Mouse (Mus musculus) forebrain, embryonic 14.5 days (tissue): ENCODE measurements at regions not wholly inside any gene's neighbourhood (a gene's known extent, or its start where the extent isn't known, plus 50 kb on each side); places are given as distances from the start of the nearest gene placed in this dataset.

Experiments
- ATAC-seq: fragments of 200-750 bp; cut with Nextera tagmentation; 2 replicates; pipeline ENCODE4 v1.8.0; 2017; ENCODE audit warnings: mild to moderate bottlenecking, moderate library complexity
- DNase-seq: peaks from one replicate; pipeline ENCODE4 v3.0.0-alpha.2; 2015; ENCODE audit warnings: low spot score
- H3K27ac ChIP-seq: fragments of 300-500 bp; sonication (generic); 2 replicates; pipeline ENCODE4 v1.5.1; 2014; ENCODE audit warnings: low read depth, mild to moderate bottlenecking, control low read depth, low read length, moderate library complexity
- H3K27me3 ChIP-seq: fragments of 300-500 bp; sonication (generic); replicated peaks from 2 replicates; pipeline ENCODE4 v1.6.1; 2014; ENCODE audit warnings: low read length, control low read depth, mixed read lengths; ENCODE audit not compliant: control insufficient read depth, insufficient read depth
- H3K36me3 ChIP-seq: fragments of 300-500 bp; sonication (generic); 2 replicates; pipeline ENCODE4 v1.6.1; 2014; ENCODE audit warnings: low read length, control low read depth; ENCODE audit not compliant: control insufficient read depth, insufficient read depth
- H3K4me1 ChIP-seq: fragments of 300-500 bp; sonication (generic); 2 replicates; pipeline ENCODE4 v1.6.1; 2014; ENCODE audit warnings: antibody characterized with exemption, low read length, control low read depth; ENCODE audit not compliant: control insufficient read depth, insufficient read depth
- H3K4me2 ChIP-seq: fragments of 300-500 bp; sonication (generic); 2 replicates; pipeline ENCODE4 v1.6.1; 2014; ENCODE audit warnings: mild to moderate bottlenecking, control low read depth, low read length
- H3K4me3 ChIP-seq: fragments of 300-500 bp; sonication (generic); 2 replicates; pipeline ENCODE4 v1.5.1; 2014; ENCODE audit warnings: low read depth, low read length, control low read depth
- H3K9ac ChIP-seq: fragments of 300-500 bp; sonication (generic); 2 replicates; pipeline ENCODE4 v1.6.1; 2014; ENCODE audit warnings: mild to moderate bottlenecking, low read length, control low read depth, moderate library complexity
- H3K9me3 ChIP-seq: fragments of 300-500 bp; sonication (generic); replicated peaks from 2 replicates; pipeline ENCODE4 v1.6.1; 2016; ENCODE audit warnings: low read length, control low read depth, mixed read lengths; ENCODE audit not compliant: control insufficient read depth
- WGBS: fragments of 180-500 bp; shearing (Covaris S2); extraction: QIAGEN DNeasy Blood & Tissue Kit; methylation state at CpG from one replicate; pipeline ENCODE4 v1.1.7; 2014; 5-methylcytosine and 5-hydroxymethylcytosine counted together

- H3K9ac ChIP-seq, result no peak overlapping the region
- H3K9me3 ChIP-seq, result no peaks in the 10 kb centered on the region
- ATAC-seq (no peak), DNase-seq (no peak)
- no peak overlapping the region for H3K4me3 ChIP-seq
- H3K36me3 ChIP-seq, result no peaks in the 10 kb centered on the region
- H3K27ac ChIP-seq, result no peak overlapping the region
- WGBS, result 90% methylated on average over 14 of the region's 14 CpGs
- H3K27me3 ChIP-seq, result no peaks in the 10 kb centered on the region
- H3K4me1 ChIP-seq, result no peaks in the 10 kb centered on the region
- no peak overlapping the region for H3K4me2 ChIP-seq
Measured at GRCm38 (mm10) chr10:17548629-17549580, 174.1 kb upstream of the Cited2 start.

- Histone ChIP-seq H3K27me3 (no peaks in the 10 kb centered on the region), H3K4me3 (no peak overlapping the region), H3K27ac (no peak overlapping the region), H3K9ac (no peak overlapping the region), H3K4me1 (no peaks in the 10 kb centered on the region), H3K4me2 (no peak overlapping the region), H3K9me3 (no peaks in the 10 kb centered on the region), H3K36me3 (no peaks in the 10 kb centered on the region)
- DNase-seq, result no peak
- no peak for ATAC-seq
- 87% methylated on average over 6 of the region's 6 CpGs for WGBS
Measured at GRCm38 (mm10) chr10:17549711-17550637, 173.0 kb upstream of the Cited2 start.

DNA sequence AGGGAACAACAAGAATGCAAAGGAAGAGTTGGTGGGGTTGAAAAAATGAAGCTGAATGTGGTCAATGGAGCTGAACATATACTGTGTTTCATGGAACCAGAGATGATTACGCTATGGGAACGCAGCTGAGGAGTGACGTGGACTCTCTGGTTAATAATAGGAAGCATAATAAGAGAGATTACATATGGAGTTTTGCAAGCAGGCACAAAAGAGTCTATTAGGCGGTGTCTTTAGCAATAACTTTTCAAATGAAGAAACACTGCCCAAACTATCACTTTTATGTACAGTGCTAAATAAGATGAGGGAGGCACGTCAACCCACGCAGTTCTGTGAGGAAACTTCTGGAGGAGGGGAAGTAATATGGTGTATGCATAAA, 172.4 kb upstream of the Cited2 start:
- Histone ChIP-seq H3K4me3 (no peak overlapping the region), H3K4me1 (no peaks in the 10 kb centered on the region), H3K27ac (no peak overlapping the region), H3K9me3 (no peaks in the 10 kb centered on the region), H3K36me3 (no peaks in the 10 kb centered on the region), H3K9ac (no peak overlapping the region), H3K27me3 (no peaks in the 10 kb centered on the region), H3K4me2 (no peak overlapping the region)
- no peak for DNase-seq
- WGBS, result 87% methylated on average over 6 of the region's 6 CpGs
- ATAC-seq, result no peak

- Histone ChIP-seq H3K27me3 (no peaks in the 10 kb centered on the region), H3K36me3 (no peaks in the 10 kb centered on the region), H3K4me2 (no peak overlapping the region), H3K4me3 (no peak overlapping the region), H3K27ac (no peak overlapping the region), H3K9me3 (no peaks in the 10 kb centered on the region), H3K9ac (no peak overlapping the region), H3K4me1 (no peaks in the 10 kb centered on the region)
- DNase-seq (no peak), ATAC-seq (no peak)
- 84% methylated on average over 6 of the region's 6 CpGs for WGBS
Measured at GRCm38 (mm10) chr10:17551869-17552268, 171.1 kb upstream of the Cited2 start.

- Histone ChIP-seq H3K27me3 (no peaks in the 10 kb centered on the region), H3K4me3 (no peak overlapping the region), H3K4me2 (no peak overlapping the region), H3K4me1 (no peaks in the 10 kb centered on the region), H3K27ac (no peak overlapping the region), H3K36me3 (no peaks in the 10 kb centered on the region), H3K9me3 (no peaks in the 10 kb centered on the region), H3K9ac (no peak overlapping the region)
- no peak for ATAC-seq
- no peak for DNase-seq
Measured at GRCm38 (mm10) chr10:17552277-17552676, 170.7 kb upstream of the Cited2 start.

GRCm38 (mm10) chr10:17556391-17556790, 166.6 kb upstream of the Cited2 start:
- H3K4me1 ChIP-seq, result no peaks in the 10 kb centered on the region
- WGBS, result 78% methylated on average over 4 of the region's 4 CpGs
- H3K4me3 ChIP-seq, result no peak overlapping the region
- no peaks in the 10 kb centered on the region for H3K36me3 ChIP-seq
- H3K9ac ChIP-seq, result no peak overlapping the region
- no peak overlapping the region for H3K4me2 ChIP-seq
- H3K9me3 ChIP-seq, result no peaks in the 10 kb centered on the region
- no peak overlapping the region for H3K27ac ChIP-seq
- no peak for ATAC-seq
- H3K27me3 ChIP-seq, result no peaks in the 10 kb centered on the region
- DNase-seq, result no peak

DNA sequence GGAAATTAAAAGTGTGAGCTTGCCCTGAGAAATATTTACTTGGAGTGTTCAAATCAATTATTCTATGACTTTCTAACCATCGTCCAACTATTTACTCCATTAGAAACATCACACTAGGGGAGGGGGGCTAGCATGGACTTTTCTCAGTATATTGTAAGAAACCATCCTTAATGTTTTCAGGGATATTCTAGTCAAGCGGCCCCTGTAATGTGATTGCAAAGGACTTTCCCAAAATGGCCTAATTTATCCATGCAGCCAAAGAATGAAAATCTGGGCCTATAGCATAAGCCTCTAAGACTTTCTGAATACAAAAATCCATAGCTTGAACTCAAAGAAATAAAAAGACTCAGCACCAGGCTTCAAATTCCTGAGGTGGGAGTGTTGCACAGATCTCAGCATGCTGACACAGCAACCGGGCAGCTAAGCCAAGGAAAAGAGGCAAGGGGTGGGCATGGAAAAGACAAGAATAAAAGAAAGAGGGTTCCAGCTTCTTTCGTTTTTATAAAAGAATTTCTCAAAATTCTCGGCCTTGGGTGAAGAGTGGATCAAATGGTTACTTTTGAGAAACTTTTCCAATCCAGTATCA, 163.6 kb upstream of the Cited2 start:
- Histone ChIP-seq H3K36me3 (no peaks in the 10 kb centered on the region), H3K9me3 (no peaks in the 10 kb centered on the region), H3K27ac (no peak overlapping the region), H3K4me1 (peaks cover 3% of the 10 kb centered on the region; the same call in 1 of the 2 replicates), H3K9ac (no peak overlapping the region), H3K4me3 (no peak overlapping the region), H3K4me2 (no peak overlapping the region), H3K27me3 (no peaks in the 10 kb centered on the region)
- WGBS, result 17% methylated on average over 5 of the region's 5 CpGs
- ATAC-seq (no peak), DNase-seq (peak; percentile 24)

DNA sequence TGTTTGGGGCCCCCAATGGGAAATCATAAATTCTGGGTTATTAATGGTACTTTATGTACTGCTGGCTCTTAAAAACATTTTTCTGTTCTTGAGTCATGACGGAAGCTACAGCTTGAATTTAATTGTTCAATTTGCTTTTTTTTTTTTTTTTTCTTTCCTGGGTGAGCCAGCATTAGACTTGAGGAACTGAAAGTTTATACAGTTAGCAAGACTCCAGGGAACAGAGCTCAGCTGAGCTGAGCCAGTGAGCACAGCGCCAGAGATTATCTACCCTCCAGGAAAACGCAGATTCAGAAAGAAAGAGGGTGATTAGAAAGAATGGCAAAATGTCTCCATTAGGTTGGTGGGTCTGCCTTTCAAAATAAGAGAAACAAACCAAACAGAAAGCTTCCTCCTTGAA, 163.0 kb upstream of the Cited2 start:
- H3K4me1 ChIP-seq, result peaks cover 3% of the 10 kb centered on the region; the same call in 1 of the 2 replicates
- H3K27ac ChIP-seq, result no peak overlapping the region
- no peaks in the 10 kb centered on the region for H3K27me3 ChIP-seq
- WGBS, result 14% methylated on average over 3 of the region's 3 CpGs
- DNase-seq (no peak), ATAC-seq (no peak)
- H3K9me3 ChIP-seq, result no peaks in the 10 kb centered on the region
- H3K36me3 ChIP-seq, result no peaks in the 10 kb centered on the region
- no peak overlapping the region for H3K4me3 ChIP-seq
- no peak overlapping the region for H3K9ac ChIP-seq
- no peak overlapping the region for H3K4me2 ChIP-seq
